In the genomic region with DNA sequence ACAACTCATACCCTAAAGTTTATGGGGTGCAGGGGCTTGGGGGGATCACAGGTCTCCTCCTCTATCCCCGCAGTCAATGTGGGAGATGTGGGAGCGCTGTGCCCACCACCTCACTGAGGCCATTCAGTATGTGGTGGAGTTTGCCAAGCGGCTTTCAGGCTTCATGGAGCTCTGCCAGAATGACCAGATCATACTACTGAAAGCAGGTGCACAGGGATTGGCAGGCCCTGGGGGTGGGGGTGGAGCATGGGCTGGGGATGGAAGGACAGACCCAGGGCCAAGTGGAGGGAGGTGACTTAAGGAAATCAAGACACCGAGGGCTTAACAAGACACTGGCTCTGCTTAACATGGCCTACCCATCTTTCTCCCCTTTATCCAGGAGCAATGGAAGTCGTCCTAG, we compare ENCODE assay signal across 32 mouse cellular contexts. TPM values are rescaled to one million over a fixed set of nuclear protein-coding genes. Genes with fewer than 3 reads are reported as not detected.
DNase-seq lines count a peak whose midpoint lies in the region; ATAC-seq and TF ChIP-seq lines count a peak whose summit lies in the region.
"Had no signal": no experiment of that assay in that cellular context is flagged by ENCODE, and none has a peak within 500 bp of the region (broad histone marks: within the 10 kb centered on the region; RNA-seq: fewer than 3 reads in every experiment).

No protein-coding gene starts in this region.

- no peaks in the 10 kb centered on the region for H3K27me3 ChIP-seq in hindbrain, embryonic 16.5 days (replicated peaks; ENCODE audit: control insufficient read depth, insufficient read depth, low read length)
- no peaks in the 10 kb centered on the region for H3K27me3 ChIP-seq in hindbrain, embryonic 13.5 days
- no peaks in the 10 kb centered on the region for H3K27me3 ChIP-seq in midbrain, postnatal 0 days (ENCODE audit: insufficient read depth, low read length)
- H3K27me3 ChIP-seq in midbrain, embryonic 11.5 days (ENCODE audit: control insufficient read depth, insufficient read depth, low read length): no peaks in the 10 kb centered on the region
- H3K27me3 ChIP-seq: forebrain, embryonic 12.5 days; forebrain, embryonic 15.5 days; heart, embryonic 15.5 days; hindbrain, embryonic 15.5 days had no signal

- DNase-seq in gastrocnemius, adult 2 months: peak; percentile 50
- no peak for DNase-seq in gastrocnemius, adult 18-20 months (ENCODE audit: low spot score)
- DNase-seq in midbrain, postnatal 0 days (ENCODE audit: low spot score): peak; percentile 48
- DNase-seq in midbrain, embryonic 11.5 days (ENCODE audit: low spot score, missing footprints): no peak
- DNase-seq: adrenal gland, adult 2 months; adrenal gland, postnatal 14 days; cerebellum, adult 11 months; cerebellum, adult 9-10 months; cerebellum, postnatal 36 days; embryo, embryonic 11 days; gastrocnemius, postnatal 14 days; heart, postnatal 10 days; heart, postnatal 4 days; kidney, adult 18-20 months had no signal

- TF ChIP-seq CTCF in gastrocnemius, adult 2 months (IDR thresholded peaks at IDR 0.05): no peak
- TF ChIP-seq CTCF in midbrain, postnatal 0 days (IDR thresholded peaks at IDR 0.05): no peak

- H3K4me1 ChIP-seq in hindbrain, embryonic 16.5 days (ENCODE audit: control insufficient read depth, insufficient read depth, low read depth, low read length): no peaks in the 10 kb centered on the region
- no peaks in the 10 kb centered on the region for H3K4me1 ChIP-seq in hindbrain, embryonic 13.5 days (replicated peaks)
- no peaks in the 10 kb centered on the region for H3K4me1 ChIP-seq in midbrain, postnatal 0 days (ENCODE audit: insufficient read depth, low read length)
- H3K4me1 ChIP-seq in midbrain, embryonic 11.5 days (ENCODE audit: control insufficient read depth, insufficient read depth, low read length): no peaks in the 10 kb centered on the region
- H3K4me1 ChIP-seq: embryonic facial prominence, embryonic 10.5 days; embryonic facial prominence, embryonic 13.5 days; forebrain, embryonic 12.5 days; forebrain, embryonic 15.5 days; heart, embryonic 12.5 days; heart, embryonic 15.5 days had no signal

- intact Hi-C loops in gastrocnemius, adult 2 months (cut with DNase I): no loop called here

- no peak overlapping the region for H3K27ac ChIP-seq in gastrocnemius, adult 2 months
- no peak overlapping the region for H3K27ac ChIP-seq in hindbrain, embryonic 16.5 days (ENCODE audit: low read depth, low read length)
- H3K27ac ChIP-seq in hindbrain, embryonic 13.5 days: no peak overlapping the region
- no peak overlapping the region for H3K27ac ChIP-seq in midbrain, postnatal 0 days (ENCODE audit: low read depth, low read length)
- H3K27ac ChIP-seq in midbrain, embryonic 11.5 days (ENCODE audit: low read depth, low read length): no peak overlapping the region
- H3K27ac ChIP-seq: embryonic facial prominence, embryonic 10.5 days; embryonic facial prominence, embryonic 13.5 days; forebrain, embryonic 12.5 days; forebrain, embryonic 15.5 days; heart, embryonic 15.5 days; hindbrain, embryonic 15.5 days had no signal

- ATAC-seq in hindbrain, embryonic 16.5 days: peak; percentile 54; the same call in 1 of the 2 replicates
- no peak for ATAC-seq in hindbrain, embryonic 13.5 days (ENCODE audit: low FRiP score)
- ATAC-seq in midbrain, postnatal 0 days (ENCODE audit: low FRiP score): no peak
- ATAC-seq in midbrain, embryonic 11.5 days (ENCODE audit: low FRiP score): no peak
- ATAC-seq: CD4-positive, CD25-positive, alpha-beta regulatory T cell, adult 4 months; forebrain, embryonic 15.5 days; inflammation-experienced regulatory T-cells, adult 6 months; intestine, embryonic 16.5 days had no signal

- H3K4me2 ChIP-seq in hindbrain, embryonic 16.5 days (ENCODE audit: low read length): no peak overlapping the region
- H3K4me2 ChIP-seq in hindbrain, embryonic 13.5 days: no peak overlapping the region
- no peak overlapping the region for H3K4me2 ChIP-seq in midbrain, postnatal 0 days (ENCODE audit: low read depth, low read length, poor library complexity, severe bottlenecking)
- H3K4me2 ChIP-seq in midbrain, embryonic 11.5 days: no peak overlapping the region
- H3K4me2 ChIP-seq: embryonic facial prominence, embryonic 13.5 days; forebrain, embryonic 12.5 days; forebrain, embryonic 15.5 days; heart, embryonic 12.5 days; heart, embryonic 15.5 days; hindbrain, embryonic 15.5 days had no signal

- H3K9me3 ChIP-seq in hindbrain, embryonic 16.5 days (ENCODE audit: control insufficient read depth, low read length): no peaks in the 10 kb centered on the region
- no peaks in the 10 kb centered on the region for H3K9me3 ChIP-seq in hindbrain, embryonic 13.5 days
- H3K9me3 ChIP-seq in midbrain, postnatal 0 days (ENCODE audit: low read length): no peaks in the 10 kb centered on the region
- no peaks in the 10 kb centered on the region for H3K9me3 ChIP-seq in midbrain, embryonic 11.5 days (ENCODE audit: control insufficient read depth, low read length)
- H3K9me3 ChIP-seq: embryonic facial prominence, embryonic 10.5 days; embryonic facial prominence, embryonic 13.5 days; forebrain, embryonic 12.5 days; forebrain, embryonic 15.5 days; heart, embryonic 12.5 days; heart, embryonic 15.5 days; hindbrain, embryonic 15.5 days had no signal

- no peak overlapping the region for H3K4me3 ChIP-seq in gastrocnemius, adult 2 months
- H3K4me3 ChIP-seq in hindbrain, embryonic 16.5 days (ENCODE audit: low read length): no peak overlapping the region
- H3K4me3 ChIP-seq in hindbrain, embryonic 13.5 days: no peak overlapping the region
- no peak overlapping the region for H3K4me3 ChIP-seq in midbrain, postnatal 0 days (ENCODE audit: low read depth, low read length)
- H3K4me3 ChIP-seq in midbrain, embryonic 11.5 days (ENCODE audit: low read depth, low read length): no peak overlapping the region
- H3K4me3 ChIP-seq: embryonic facial prominence, embryonic 10.5 days; embryonic facial prominence, embryonic 13.5 days; erythroblast, embryonic 14.5 days; forebrain, embryonic 12.5 days; forebrain, embryonic 15.5 days; heart, embryonic 12.5 days; heart, embryonic 15.5 days; hindbrain, embryonic 15.5 days had no signal

- 69% methylated on average over 5 of the region's 5 CpGs for WGBS in hindbrain, embryonic 16.5 days
- WGBS in hindbrain, embryonic 13.5 days: 82% methylated on average over 5 of the region's 5 CpGs
- WGBS in midbrain, postnatal 0 days: 76% methylated on average over 5 of the region's 5 CpGs
- WGBS in midbrain, embryonic 11.5 days: 85% methylated on average over 5 of the region's 5 CpGs

- H3K9ac ChIP-seq in hindbrain, embryonic 16.5 days (ENCODE audit: low read depth, low read length): no peak overlapping the region
- H3K9ac ChIP-seq in hindbrain, embryonic 13.5 days: no peak overlapping the region
- no peak overlapping the region for H3K9ac ChIP-seq in midbrain, postnatal 0 days (replicated peaks; ENCODE audit: low read length, poor library complexity, severe bottlenecking)
- no peak overlapping the region for H3K9ac ChIP-seq in midbrain, embryonic 11.5 days (ENCODE audit: low read length)
- H3K9ac ChIP-seq: embryonic facial prominence, embryonic 13.5 days; forebrain, embryonic 12.5 days; forebrain, embryonic 15.5 days; heart, embryonic 12.5 days; heart, embryonic 15.5 days; hindbrain, embryonic 15.5 days had no signal

- H3K36me3 ChIP-seq in hindbrain, embryonic 16.5 days (ENCODE audit: control insufficient read depth, insufficient read depth, low read length): no peaks in the 10 kb centered on the region
- H3K36me3 ChIP-seq in hindbrain, embryonic 13.5 days: no peaks in the 10 kb centered on the region
- H3K36me3 ChIP-seq in midbrain, postnatal 0 days (ENCODE audit: insufficient read depth, low read length): no peaks in the 10 kb centered on the region
- no peaks in the 10 kb centered on the region for H3K36me3 ChIP-seq in midbrain, embryonic 11.5 days (ENCODE audit: control insufficient read depth, insufficient read depth, low read length)
- H3K36me3 ChIP-seq: embryonic facial prominence, embryonic 10.5 days; embryonic facial prominence, embryonic 13.5 days; forebrain, embryonic 12.5 days; forebrain, embryonic 15.5 days; heart, embryonic 12.5 days; heart, embryonic 15.5 days; hindbrain, embryonic 15.5 days had no signal

RNA-seq across cellular contexts. Expression of a gene that starts 7.3 kb away (rescaled TPM):
- total RNA-seq in gastrocnemius, adult 2 months (2021): under 1 TPM; 0.31 to 0.39 TPM
- under 1 TPM; 0.25 to 0.28 TPM for total RNA-seq in gastrocnemius, adult 18-20 months (2021)
- polyA plus RNA-seq in hindbrain, embryonic 16.5 days (2015; fragmentation: Nextera tagmentation; extraction: Ambion mirVana): 1.7 and 2.3 TPM in 2 replicates
- polyA plus RNA-seq in hindbrain, embryonic 13.5 days (2015; fragmentation: Nextera tagmentation; extraction: Ambion mirVana): 0.81 and 0.96 TPM in 2 replicates
- total RNA-seq in midbrain, postnatal 0 days (2014; rRNA removed): 1.6 and 1.8 TPM in 2 replicates
- 1.5 TPM in 2 replicates for polyA plus RNA-seq in midbrain, postnatal 0 days (2015; fragmentation: Nextera tagmentation; extraction: Ambion mirVana)
- polyA plus RNA-seq in midbrain, embryonic 11.5 days (2014; fragmentation: Nextera tagmentation; extraction: Ambion mirVana): 0.17 and 0.37 TPM in 2 replicates
- total RNA-seq: MEL had no signal
- polyA plus RNA-seq: erythroblast, embryonic 14.5 days; heart, embryonic 12.5 days had no signal

RNA-seq across cellular contexts. Expression of a gene that starts 18.4 kb away (rescaled TPM):
- total RNA-seq in gastrocnemius, adult 2 months (2021): 10 to 100 TPM; 97.8 to 99.7 TPM
- 100 to 1,000 TPM in 1 of 2 experiments, 10 to 100 TPM in 1; 99.4 to 107 TPM for total RNA-seq in gastrocnemius, adult 18-20 months (2021)
- polyA plus RNA-seq in hindbrain, embryonic 16.5 days (2015; fragmentation: Nextera tagmentation; extraction: Ambion mirVana): 0.36 and 0.54 TPM in 2 replicates
- 0.42 and 0.50 TPM in 2 replicates for polyA plus RNA-seq in hindbrain, embryonic 13.5 days (2015; fragmentation: Nextera tagmentation; extraction: Ambion mirVana)
- total RNA-seq in midbrain, postnatal 0 days (2014; rRNA removed): 0.42 and 0.60 TPM in 2 replicates
- polyA plus RNA-seq in midbrain, postnatal 0 days (2015; fragmentation: Nextera tagmentation; extraction: Ambion mirVana): 0.12 and 0.25 TPM in 2 replicates
- polyA plus RNA-seq in midbrain, embryonic 11.5 days (2014; fragmentation: Nextera tagmentation; extraction: Ambion mirVana): 0.10 and 0.14 TPM in 2 replicates
- total RNA-seq: MEL had no signal
- polyA plus RNA-seq: erythroblast, embryonic 14.5 days had no signal

RNA-seq across cellular contexts. Expression of a gene that starts 22.1 kb away (rescaled TPM):
- 1 to 10 TPM; 2.8 to 2.9 TPM for total RNA-seq in gastrocnemius, adult 2 months (2021)
- 1 to 10 TPM; 5.2 to 7.0 TPM for total RNA-seq in gastrocnemius, adult 18-20 months (2021)
- 51.1 and 54.8 TPM in 2 replicates for polyA plus RNA-seq in hindbrain, embryonic 16.5 days (2015; fragmentation: Nextera tagmentation; extraction: Ambion mirVana)
- polyA plus RNA-seq in hindbrain, embryonic 13.5 days (2015; fragmentation: Nextera tagmentation; extraction: Ambion mirVana): 58.8 and 59.7 TPM in 2 replicates
- 12.0 and 18.5 TPM in 2 replicates for total RNA-seq in midbrain, postnatal 0 days (2014; rRNA removed)
- 39.5 and 40.3 TPM in 2 replicates for polyA plus RNA-seq in midbrain, postnatal 0 days (2015; fragmentation: Nextera tagmentation; extraction: Ambion mirVana)
- 55.3 and 63.2 TPM in 2 replicates for polyA plus RNA-seq in midbrain, embryonic 11.5 days (2014; fragmentation: Nextera tagmentation; extraction: Ambion mirVana)
- total RNA-seq: MEL had no signal

RNA-seq across cellular contexts. Expression of a gene that starts 28.8 kb away (rescaled TPM):
- total RNA-seq in gastrocnemius, adult 2 months (2021): not detected
- total RNA-seq in gastrocnemius, adult 18-20 months (2021): not detected
- polyA plus RNA-seq in hindbrain, embryonic 16.5 days (2015; fragmentation: Nextera tagmentation; extraction: Ambion mirVana): 1.6 and 1.8 TPM in 2 replicates
- polyA plus RNA-seq in hindbrain, embryonic 13.5 days (2015; fragmentation: Nextera tagmentation; extraction: Ambion mirVana): 1.7 and 1.8 TPM in 2 replicates
- 1.7 and 2.8 TPM in 2 replicates for total RNA-seq in midbrain, postnatal 0 days (2014; rRNA removed)
- 1.7 and 2.2 TPM in 2 replicates for polyA plus RNA-seq in midbrain, postnatal 0 days (2015; fragmentation: Nextera tagmentation; extraction: Ambion mirVana)
- polyA plus RNA-seq in midbrain, embryonic 11.5 days (2014; fragmentation: Nextera tagmentation; extraction: Ambion mirVana): 0.87 and 1.4 TPM in 2 replicates
- total RNA-seq: heart, postnatal 4 days; MEL had no signal
- polyA plus RNA-seq: C2C12; CD4-positive, CD25-positive, alpha-beta regulatory T cell, adult 4 months; erythroblast, embryonic 14.5 days; inflammation-experienced regulatory T-cells, adult 6 months had no signal

RNA-seq across cellular contexts. Expression of a gene that starts 49.1 kb away (rescaled TPM):
- not detected for total RNA-seq in gastrocnemius, adult 2 months (2021)
- total RNA-seq in gastrocnemius, adult 18-20 months (2021): not detected
- polyA plus RNA-seq in hindbrain, embryonic 16.5 days (2015; fragmentation: Nextera tagmentation; extraction: Ambion mirVana): 0.29 TPM in 1 of 2 replicates, not detected in the other
- 0.13 TPM in 1 of 2 replicates, not detected in the other for polyA plus RNA-seq in hindbrain, embryonic 13.5 days (2015; fragmentation: Nextera tagmentation; extraction: Ambion mirVana)
- total RNA-seq in midbrain, postnatal 0 days (2014; rRNA removed): 0.16 TPM in 1 of 2 replicates, not detected in the other
- polyA plus RNA-seq in midbrain, postnatal 0 days (2015; fragmentation: Nextera tagmentation; extraction: Ambion mirVana): not detected in 2 replicates
- polyA plus RNA-seq in midbrain, embryonic 11.5 days (2014; fragmentation: Nextera tagmentation; extraction: Ambion mirVana): 0.11 TPM in 1 of 2 replicates, not detected in the other
- total RNA-seq: adrenal gland, adult 2 months; adrenal gland, postnatal 14 days; adrenal gland, postnatal 4 days; heart, adult 8-10 months; heart, postnatal 10 days; heart, postnatal 4 days; MEL had no signal
- polyA plus RNA-seq: adrenal gland, adult 2 months; C2C12; CD4-positive, CD25-positive, alpha-beta regulatory T cell, adult 4 months; cortical plate, adult 2 months; erythroblast, embryonic 14.5 days; heart, embryonic 12.5 days; inflammation-experienced regulatory T-cells, adult 6 months had no signal

Comparison
In these comparisons a context has a peak if more than half of its experiments do, and no peak if none do; other contexts are left out.
1. DNase-seq: peak in gastrocnemius, adult 2 months (single experiment) and midbrain, postnatal 0 days (single experiment); none in gastrocnemius, adult 18-20 months (single experiment) and midbrain, embryonic 11.5 days (single experiment).